Mouse (Mus musculus) adrenal gland, adult 18-20 months (tissue): Measurements from ENCODE around the gene Nf1. TPM values are rescaled to one million over a fixed set of nuclear protein-coding genes. Genes with fewer than 3 reads are reported as not detected.

ENCODE experiments used
- total RNA-seq, 2 experiments: library from RNA; stranded (reverse); gene quantifications; 1 replicate in 1 of 2; 2 replicates in 1 of 2; pipeline ENCODE4 v1.2.3; 2021

Nf1 gene
- total RNA-seq, 2 experiments from 2014 or later, result 53.5 to 60.6 TPM

Other genes starting within 250 kb of the Nf1 start
- gene Ksr1, start 193.3 kb upstream of the Nf1 start, total RNA-seq, result 1 to 10 TPM; 6.7 to 7.4 TPM
- gene Wsb1, start 85.0 kb upstream of the Nf1 start, total RNA-seq, result 10 to 100 TPM; 34.5 to 46.1 TPM
- not detected for gene Gm9964, start 42.8 kb upstream of the Nf1 start, total RNA-seq
- gene Omg, start 164.4 kb downstream of the Nf1 start, total RNA-seq, result 1 to 10 TPM; 5.2 to 7.5 TPM
- 1 to 10 TPM in 1 of 2 experiments, under 1 TPM in 1; 0.99 to 2.3 TPM for gene Evi2b, start 184.1 kb downstream of the Nf1 start, total RNA-seq
- under 1 TPM; 0.10 to 0.23 TPM for gene Evi2, start 190.9 kb downstream of the Nf1 start, total RNA-seq
- gene Evi2a, start 190.9 kb downstream of the Nf1 start, total RNA-seq, result 1 to 10 TPM; 2.9 to 3.3 TPM